In the genomic region with DNA sequence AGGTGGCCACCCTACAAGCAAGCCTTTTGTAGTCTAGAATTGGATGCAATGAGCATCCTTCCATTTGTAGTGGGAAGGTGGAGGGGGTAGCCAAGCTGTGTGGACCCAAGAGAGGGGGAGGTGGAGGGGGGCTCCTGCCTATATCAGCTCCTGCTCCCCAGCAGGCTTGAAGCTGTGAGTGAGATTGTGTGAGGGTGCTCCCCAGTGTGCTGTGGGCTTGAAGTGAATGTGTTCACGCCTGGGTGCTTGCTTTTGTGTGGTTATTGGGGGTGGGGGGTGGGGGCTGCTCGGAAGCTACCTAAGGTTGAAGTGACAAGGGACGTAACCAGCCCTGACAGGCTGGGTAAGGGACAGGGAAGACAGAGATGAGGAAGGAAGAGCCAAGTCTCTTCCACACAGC, we compare ENCODE assay signal across 18 mouse cellular contexts. TPM values are rescaled to one million over a fixed set of nuclear protein-coding genes. Genes with fewer than 3 reads are reported as not detected.
DNase-seq lines count a peak whose midpoint lies in the region; ATAC-seq and TF ChIP-seq lines count a peak whose summit lies in the region.
"Had no signal": no experiment of that assay in that cellular context is flagged by ENCODE, and none has a peak within 500 bp of the region (broad histone marks: within the 10 kb centered on the region; RNA-seq: fewer than 3 reads in every experiment).

No protein-coding gene starts in this region.

- no peaks in the 10 kb centered on the region for H3K36me3 ChIP-seq in forebrain, embryonic 10.5 days (replicated peaks)
- no peaks in the 10 kb centered on the region for H3K36me3 ChIP-seq in forebrain, embryonic 16.5 days (ENCODE audit: control insufficient read depth, insufficient read depth)
- no peaks in the 10 kb centered on the region for H3K36me3 ChIP-seq in lung, postnatal 0 days (ENCODE audit: insufficient read depth, low read length)
- H3K36me3 ChIP-seq in megakaryocyte, embryonic 14.5 days (replicated peaks; ENCODE audit: low read length) = peaks cover 2% of the 10 kb centered on the region
- H3K36me3 ChIP-seq: embryonic facial prominence, embryonic 15.5 days; forebrain, embryonic 12.5 days; G1E; heart, embryonic 13.5 days; hindbrain, embryonic 15.5 days; kidney, embryonic 15.5 days had no signal

- peaks cover 68% of the 10 kb centered on the region for H3K27me3 ChIP-seq in forebrain, embryonic 10.5 days (ENCODE audit: poor library complexity, severe bottlenecking)
- peaks cover 20% of the 10 kb centered on the region for H3K27me3 ChIP-seq in forebrain, embryonic 16.5 days (replicated peaks; ENCODE audit: control insufficient read depth, insufficient read depth, low read length)
- no peaks in the 10 kb centered on the region for H3K27me3 ChIP-seq in lung, postnatal 0 days (replicated peaks; ENCODE audit: insufficient read depth, low read length)
- H3K27me3 ChIP-seq in megakaryocyte, embryonic 14.5 days (replicated peaks) = peaks cover 35% of the 10 kb centered on the region

- no peak for TF ChIP-seq EP300 in lung, postnatal 0 days (IDR thresholded peaks at IDR 0.05)

- no peaks in the 10 kb centered on the region for H3K9me3 ChIP-seq in forebrain, embryonic 10.5 days
- no peaks in the 10 kb centered on the region for H3K9me3 ChIP-seq in forebrain, embryonic 16.5 days (ENCODE audit: control insufficient read depth, low read length)
- no peaks in the 10 kb centered on the region for H3K9me3 ChIP-seq in lung, postnatal 0 days (ENCODE audit: low read length)
- H3K9me3 ChIP-seq in megakaryocyte, embryonic 14.5 days = peaks cover 4% of the 10 kb centered on the region; the same call in 1 of the 2 replicates
- H3K9me3 ChIP-seq: embryonic facial prominence, embryonic 15.5 days; forebrain, embryonic 12.5 days; G1E; heart, embryonic 13.5 days; hindbrain, embryonic 15.5 days; kidney, embryonic 15.5 days had no signal

- H3K4me3 ChIP-seq in forebrain, embryonic 10.5 days = no peak overlapping the region
- H3K4me3 ChIP-seq in forebrain, embryonic 16.5 days (replicated peaks; ENCODE audit: low read length) = no peak overlapping the region
- H3K4me3 ChIP-seq in lung, postnatal 0 days (ENCODE audit: low read depth, low read length) = no peak overlapping the region
- H3K4me3 ChIP-seq in megakaryocyte, embryonic 14.5 days (replicated peaks) = peak overlapping the region; percentile 87
- H3K4me3 ChIP-seq: embryonic facial prominence, embryonic 15.5 days; forebrain, embryonic 12.5 days; hindbrain, embryonic 15.5 days had no signal

- H3K4me1 ChIP-seq in forebrain, embryonic 10.5 days = peaks cover 51% of the 10 kb centered on the region
- peaks cover 15% of the 10 kb centered on the region for H3K4me1 ChIP-seq in forebrain, embryonic 16.5 days (replicated peaks; ENCODE audit: control insufficient read depth, insufficient read depth, low read length)
- peaks cover 19% of the 10 kb centered on the region; the same call in 1 of the 2 replicates for H3K4me1 ChIP-seq in lung, postnatal 0 days (ENCODE audit: insufficient read depth, low read depth, low read length)
- H3K4me1 ChIP-seq in megakaryocyte, embryonic 14.5 days = peaks cover 83% of the 10 kb centered on the region

- H3K4me2 ChIP-seq in forebrain, embryonic 16.5 days (ENCODE audit: low read length) = no peak overlapping the region
- peak overlapping the region; percentile 1; the same call in 1 of the 2 replicates for H3K4me2 ChIP-seq in lung, postnatal 0 days (replicated peaks; ENCODE audit: low read depth, low read length)

- TF ChIP-seq CTCF in lung, postnatal 0 days (IDR thresholded peaks at IDR 0.05) = no peak

- 0 out of 2 replicates have a peak overlapping the region, but pooled peaks have one; percentile 75 for H3K27ac ChIP-seq in forebrain, embryonic 10.5 days
- H3K27ac ChIP-seq in forebrain, embryonic 16.5 days (ENCODE audit: low read length) = no peak overlapping the region
- H3K27ac ChIP-seq in lung, postnatal 0 days (ENCODE audit: low read length) = no peak overlapping the region
- H3K27ac ChIP-seq: hindbrain, embryonic 15.5 days; stomach, postnatal 0 days had no signal

- no peak overlapping the region for H3K9ac ChIP-seq in forebrain, embryonic 16.5 days (replicated peaks; ENCODE audit: low read depth, low read length)
- H3K9ac ChIP-seq in lung, postnatal 0 days (replicated peaks; ENCODE audit: low read depth) = no peak overlapping the region
- H3K9ac ChIP-seq: embryonic facial prominence, embryonic 15.5 days; forebrain, embryonic 12.5 days; hindbrain, embryonic 15.5 days; kidney, embryonic 15.5 days had no signal

- DNase-seq in forebrain, embryonic 10.5 days (ENCODE audit: extremely low spot score, low spot score) = no peak
- DNase-seq in lung, postnatal 0 days (ENCODE audit: low spot score) = no peak
- DNase-seq in lung, postnatal 4 days = no peak
- DNase-seq in thymus, postnatal 4 days = peak; percentile 56
- no peak for DNase-seq in adrenal gland, postnatal 25 days
- DNase-seq: adrenal gland, adult 8-10 months; cerebellum, adult 8-10 months had no signal

- 37% methylated on average over 3 of the region's 3 CpGs for WGBS in forebrain, embryonic 10.5 days
- 40% methylated on average over 3 of the region's 3 CpGs for WGBS in forebrain, embryonic 16.5 days
- WGBS in lung, postnatal 0 days = 81% methylated on average over 3 of the region's 3 CpGs

- ATAC-seq in forebrain, embryonic 16.5 days = no peak
- ATAC-seq in lung, postnatal 0 days = no peak
- ATAC-seq in inflammation-experienced regulatory T-cells, adult 6 months = no peak

RNA-seq across cellular contexts. Expression of gene Fgr, which starts 1.9 kb away (rescaled TPM):
- polyA plus RNA-seq in forebrain, embryonic 10.5 days (2016; fragmentation: Nextera tagmentation; extraction: Ambion mirVana) = 0.06 and 0.11 TPM in 2 replicates
- polyA plus RNA-seq in forebrain, embryonic 16.5 days (2015; fragmentation: Nextera tagmentation; extraction: Ambion mirVana) = not detected in 2 replicates
- 4.0 and 4.7 TPM in 2 replicates for polyA plus RNA-seq in lung, postnatal 0 days (2015; fragmentation: Nextera tagmentation; extraction: Ambion mirVana)
- polyA plus RNA-seq in megakaryocyte, embryonic 14.5 days (2012; ENCODE audit: insufficient read depth, low replicate concordance) = 4.8 TPM in 1 of 2 replicates, not detected in the other
- polyA plus RNA-seq in inflammation-experienced regulatory T-cells, adult 6 months (2017; shearing (Covaris generic)) = 1 to 10 TPM; 1.9 to 6.6 (median 3.3) TPM
- total RNA-seq in adrenal gland, postnatal 25 days (2021) = 0.33 TPM in 1 of 2 replicates, not detected in the other
- polyA plus RNA-seq: G1E; neural tube, embryonic 14.5 days had no signal

RNA-seq across cellular contexts. Expression of gene Ahdc1, which starts 35.3 kb away (rescaled TPM):
- polyA plus RNA-seq in forebrain, embryonic 10.5 days (2016; fragmentation: Nextera tagmentation; extraction: Ambion mirVana) = 5.8 and 7.4 TPM in 2 replicates
- 13.0 and 13.7 TPM in 2 replicates for polyA plus RNA-seq in forebrain, embryonic 16.5 days (2015; fragmentation: Nextera tagmentation; extraction: Ambion mirVana)
- polyA plus RNA-seq in lung, postnatal 0 days (2015; fragmentation: Nextera tagmentation; extraction: Ambion mirVana) = 3.9 and 4.4 TPM in 2 replicates
- 42.4 and 114 TPM in 2 replicates for polyA plus RNA-seq in megakaryocyte, embryonic 14.5 days (2012; ENCODE audit: insufficient read depth, low replicate concordance)
- 1 to 10 TPM; 1.6 to 2.4 (median 2.4) TPM for polyA plus RNA-seq in inflammation-experienced regulatory T-cells, adult 6 months (2017; shearing (Covaris generic))
- 91.4 and 96.4 TPM in 2 replicates for total RNA-seq in adrenal gland, postnatal 25 days (2021)

RNA-seq across cellular contexts. Expression of gene Fam76a, which starts 53.4 kb away (rescaled TPM):
- 29.7 and 32.2 TPM in 2 replicates for polyA plus RNA-seq in forebrain, embryonic 10.5 days (2016; fragmentation: Nextera tagmentation; extraction: Ambion mirVana)
- 51.0 and 53.4 TPM in 2 replicates for polyA plus RNA-seq in forebrain, embryonic 16.5 days (2015; fragmentation: Nextera tagmentation; extraction: Ambion mirVana)
- 53.9 and 57.6 TPM in 2 replicates for polyA plus RNA-seq in lung, postnatal 0 days (2015; fragmentation: Nextera tagmentation; extraction: Ambion mirVana)
- 9.4 and 13.8 TPM in 2 replicates for polyA plus RNA-seq in megakaryocyte, embryonic 14.5 days (2012; ENCODE audit: insufficient read depth, low replicate concordance)
- polyA plus RNA-seq in inflammation-experienced regulatory T-cells, adult 6 months (2017; shearing (Covaris generic)) = 10 to 100 TPM; 14.2 to 23.1 (median 17.9) TPM
- total RNA-seq in adrenal gland, postnatal 25 days (2021) = 35.3 and 36.6 TPM in 2 replicates
